Mouse (Mus musculus): ENCODE measurements around the gene Rrnad1. TPM values are rescaled to one million over a fixed set of nuclear protein-coding genes. Genes with fewer than 3 reads are reported as not detected.

Gene Rrnad1
- polyA plus RNA-seq, 1 experiment from 2014 or later = 13.6 TPM

Other genes with a start within 250 kb of the Rrnad1 start
- gene Lrrc71, start 182.1 kb downstream of the Rrnad1 start, polyA plus RNA-seq (2016; fragmentation: Nextera tagmentation; extraction: Ambion mirVana) = 0.30 and 0.46 TPM in 2 replicates
- 0.26 and 0.30 TPM in 2 replicates for gene Ntrk1, start 135.6 kb downstream of the Rrnad1 start, polyA plus RNA-seq (2016; fragmentation: Nextera tagmentation; extraction: Ambion mirVana)
- 0.21 TPM in 1 of 2 replicates, not detected in the other for gene Insrr, start 133.8 kb downstream of the Rrnad1 start, polyA plus RNA-seq (2016; fragmentation: Nextera tagmentation; extraction: Ambion mirVana)
- 15.7 and 16.1 TPM in 2 replicates for gene Pear1, start 106.4 kb downstream of the Rrnad1 start, polyA plus RNA-seq (2016; fragmentation: Nextera tagmentation; extraction: Ambion mirVana)
- 0.15 TPM in 1 of 2 replicates, not detected in the other for gene Sh2d2a, start 84.0 kb downstream of the Rrnad1 start, polyA plus RNA-seq (2016; fragmentation: Nextera tagmentation; extraction: Ambion mirVana)
- 11.2 and 11.5 TPM in 2 replicates for gene Prcc, start 45.1 kb downstream of the Rrnad1 start, polyA plus RNA-seq (2016; fragmentation: Nextera tagmentation; extraction: Ambion mirVana)
- gene Hdgf, start 24.4 kb downstream of the Rrnad1 start, polyA plus RNA-seq (2016; fragmentation: Nextera tagmentation; extraction: Ambion mirVana) = 175 and 177 TPM in 2 replicates
- 62.9 and 65.2 TPM in 2 replicates for gene Mrpl24, start 11.2 kb downstream of the Rrnad1 start, polyA plus RNA-seq (2016; fragmentation: Nextera tagmentation; extraction: Ambion mirVana)
- 36.4 and 38.3 TPM in 2 replicates for gene Isg20l2, start 403 bp downstream of the Rrnad1 start, polyA plus RNA-seq (2016; fragmentation: Nextera tagmentation; extraction: Ambion mirVana)
- 7.3 and 8.0 TPM in 2 replicates for gene Crabp2, start 17.9 kb upstream of the Rrnad1 start, polyA plus RNA-seq (2016; fragmentation: Nextera tagmentation; extraction: Ambion mirVana)
- 33.0 and 34.6 TPM in 2 replicates for gene Nes, start 40.4 kb upstream of the Rrnad1 start, polyA plus RNA-seq (2016; fragmentation: Nextera tagmentation; extraction: Ambion mirVana)
- gene Bcan, start 69.5 kb upstream of the Rrnad1 start, polyA plus RNA-seq (2016; fragmentation: Nextera tagmentation; extraction: Ambion mirVana) = 0.09 and 0.15 TPM in 2 replicates
- 0.08 and 0.17 TPM in 2 replicates for gene Hapln2, start 96.9 kb upstream of the Rrnad1 start, polyA plus RNA-seq (2016; fragmentation: Nextera tagmentation; extraction: Ambion mirVana)
- 19.2 and 19.7 TPM in 2 replicates for gene Gpatch4, start 112.4 kb upstream of the Rrnad1 start, polyA plus RNA-seq (2016; fragmentation: Nextera tagmentation; extraction: Ambion mirVana)
- gene Naxe, start 127.8 kb upstream of the Rrnad1 start, polyA plus RNA-seq (2016; fragmentation: Nextera tagmentation; extraction: Ambion mirVana) = 137 and 139 TPM in 2 replicates
- gene Ttc24, start 147.6 kb upstream of the Rrnad1 start, polyA plus RNA-seq (2016; fragmentation: Nextera tagmentation; extraction: Ambion mirVana) = not detected in 2 replicates
- gene Iqgap3, start 151.3 kb upstream of the Rrnad1 start, polyA plus RNA-seq (2016; fragmentation: Nextera tagmentation; extraction: Ambion mirVana) = 32.3 and 36.8 TPM in 2 replicates
- 53.5 and 56.6 TPM in 2 replicates for gene Mef2d, start 211.7 kb upstream of the Rrnad1 start, polyA plus RNA-seq (2016; fragmentation: Nextera tagmentation; extraction: Ambion mirVana)